Mouse (Mus musculus) heart, embryonic 15.5 days (tissue): ENCODE measurements at regions not wholly inside any gene's neighbourhood (a gene's known extent, or its start where the extent isn't known, plus 50 kb on each side); places are given as distances from the start of the nearest gene placed in this dataset.
A peak's percentile ranks its signal among the peaks of the same experiment; 100 is the strongest.

Source experiments
- ATAC-seq: fragments of 200-750 bp; cut with Nextera tagmentation; replicated peaks from 2 replicates; pipeline ENCODE4 v1.8.0; 2017; ENCODE audit warnings: low read depth, moderate TSS enrichment; ENCODE audit not compliant: insufficient number of reproducible peaks, insufficient read depth, low FRiP score
- H3K27ac ChIP-seq: fragments of 300-500 bp; sonication (generic); 2 replicates; pipeline ENCODE4 v1.5.1; 2015; ENCODE audit warnings: mild to moderate bottlenecking, inconsistent platforms
- H3K27me3 ChIP-seq: fragments of 300-500 bp; sonication (generic); 2 replicates; pipeline ENCODE4 v1.6.1; 2015; ENCODE audit warnings: inconsistent platforms
- H3K36me3 ChIP-seq: fragments of 300-500 bp; sonication (generic); 2 replicates; pipeline ENCODE4 v1.6.1; 2015; ENCODE audit warnings: mild to moderate bottlenecking, inconsistent platforms
- H3K4me1 ChIP-seq: fragments of 300-500 bp; sonication (generic); replicated peaks from 2 replicates; pipeline ENCODE4 v1.6.1; 2015; ENCODE audit warnings: inconsistent platforms
- H3K4me2 ChIP-seq: fragments of 300-500 bp; sonication (generic); 2 replicates; pipeline ENCODE4 v1.6.1; 2015; ENCODE audit warnings: inconsistent platforms, mild to moderate bottlenecking, moderate library complexity
- H3K4me3 ChIP-seq: fragments of 300-500 bp; sonication (generic); 2 replicates; pipeline ENCODE4 v1.5.1; 2015; ENCODE audit warnings: mild to moderate bottlenecking, inconsistent platforms
- H3K9ac ChIP-seq: fragments of 300-500 bp; sonication (generic); 2 replicates; pipeline ENCODE4 v1.6.1; 2015; ENCODE audit warnings: mild to moderate bottlenecking, inconsistent platforms
- H3K9me3 ChIP-seq: fragments of 300-500 bp; sonication (generic); replicated peaks from 2 replicates; pipeline ENCODE4 v1.6.1; 2016; ENCODE audit warnings: inconsistent platforms
- WGBS: fragments of 180-500 bp; shearing (Covaris S2); methylation state at CpG from one replicate; pipeline ENCODE4 v1.1.7; 2015; ENCODE audit warnings: mixed read lengths; 5-methylcytosine and 5-hydroxymethylcytosine counted together

DNA sequence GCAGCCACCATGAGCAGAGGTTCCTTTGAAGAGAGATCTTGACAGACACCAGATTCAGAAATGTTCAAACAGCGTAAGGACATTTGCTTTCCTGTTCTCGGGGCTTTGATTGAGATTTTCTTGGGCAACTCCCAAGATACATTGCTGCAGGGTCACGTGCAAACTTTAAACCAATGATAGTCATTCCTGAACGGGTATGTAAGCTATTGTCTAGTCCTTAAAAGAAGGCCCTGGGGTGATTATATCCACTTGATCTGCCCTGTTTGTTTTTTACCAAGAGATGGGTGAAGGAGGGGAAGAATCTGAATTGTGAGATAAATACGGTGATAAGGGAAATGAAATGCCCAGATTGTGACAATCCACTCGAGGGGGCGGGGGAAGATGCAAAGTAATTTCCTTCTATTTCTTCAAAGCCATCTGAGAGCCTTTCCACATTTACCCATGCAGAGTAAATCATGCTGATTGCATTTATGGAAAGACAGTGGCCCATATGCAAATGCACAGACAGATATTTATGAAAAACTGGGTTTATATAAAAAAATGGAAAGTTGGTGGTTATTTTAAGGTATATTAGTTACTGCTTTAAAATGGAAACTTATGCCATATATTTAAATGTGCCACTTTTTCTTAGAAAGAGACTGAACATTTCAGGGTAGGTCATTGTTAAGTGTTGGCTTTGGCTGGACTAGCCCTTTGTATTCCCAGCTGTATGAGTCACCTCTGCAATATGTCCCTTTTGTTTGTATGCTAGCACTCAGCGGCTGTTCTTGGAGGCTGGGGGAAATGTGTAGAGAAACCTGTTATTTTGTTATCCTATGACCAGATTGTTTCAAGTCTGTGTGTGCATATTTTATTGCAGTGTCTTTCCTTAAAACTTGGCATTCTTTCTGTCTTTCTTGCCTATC is 142.7 kb upstream of the Igbp1b start:
- no peaks in the 10 kb centered on the region for H3K9me3 ChIP-seq
- H3K27me3 ChIP-seq: no peaks in the 10 kb centered on the region
- no peak overlapping the region for H3K4me2 ChIP-seq
- H3K36me3 ChIP-seq: no peaks in the 10 kb centered on the region
- ATAC-seq: no peak
- H3K9ac ChIP-seq: no peak overlapping the region
- no peak overlapping the region for H3K4me3 ChIP-seq
- H3K4me1 ChIP-seq: peaks cover 5% of the 10 kb centered on the region
- peak overlapping the region; percentile 34; the same call in 1 of the 2 replicates for H3K27ac ChIP-seq
- WGBS: 48% methylated on average over 8 of the region's 8 CpGs

DNA sequence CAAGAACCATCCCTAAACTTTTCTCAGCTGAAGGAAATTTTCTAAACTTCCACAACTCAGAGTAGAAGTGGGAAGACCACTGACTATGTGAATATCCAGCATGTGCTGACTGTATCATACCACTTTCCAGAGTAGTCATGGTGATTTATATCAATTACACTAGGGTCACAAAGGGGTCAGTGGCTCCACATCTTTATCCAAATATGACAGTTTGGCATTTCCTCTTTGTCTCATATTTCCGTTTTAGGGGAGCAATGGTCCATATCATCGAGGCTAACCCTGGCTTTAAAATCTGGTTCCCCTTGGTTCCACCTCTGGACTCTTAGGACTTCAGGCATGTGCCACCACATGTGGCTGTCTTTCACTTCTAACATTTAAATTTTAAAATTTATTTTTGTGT is 136.4 kb upstream of the Igbp1b start:
- Histone ChIP-seq H3K9me3 (no peaks in the 10 kb centered on the region), H3K36me3 (no peaks in the 10 kb centered on the region), H3K27ac (no peak overlapping the region), H3K27me3 (no peaks in the 10 kb centered on the region), H3K4me3 (no peak overlapping the region), H3K4me1 (no peaks in the 10 kb centered on the region), H3K9ac (no peak overlapping the region), H3K4me2 (no peak overlapping the region)
- no peak for ATAC-seq
- 49% methylated on average over 2 of the region's 2 CpGs for WGBS

DNA sequence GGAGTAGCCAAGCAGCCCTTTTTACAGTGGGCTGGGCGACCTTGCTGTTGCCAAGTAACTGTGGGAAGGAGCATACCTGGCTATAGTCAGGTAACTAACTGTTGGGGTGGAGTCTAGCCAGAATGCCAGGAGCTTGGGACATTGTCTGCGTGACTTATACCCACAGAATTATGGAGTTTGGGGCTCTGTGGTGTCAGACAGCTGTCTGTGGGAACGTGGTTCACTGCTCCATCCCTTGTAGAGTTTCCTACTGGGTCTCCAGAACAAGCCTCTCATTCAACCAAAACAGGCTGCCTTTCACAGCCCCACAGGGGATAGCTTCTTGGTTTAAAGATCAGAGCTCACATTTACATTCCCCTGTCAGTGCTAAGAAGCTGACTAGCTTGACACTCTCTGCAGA is 134.5 kb upstream of the Igbp1b start:
- 66% methylated on average over 3 of the region's 3 CpGs for WGBS

DNA sequence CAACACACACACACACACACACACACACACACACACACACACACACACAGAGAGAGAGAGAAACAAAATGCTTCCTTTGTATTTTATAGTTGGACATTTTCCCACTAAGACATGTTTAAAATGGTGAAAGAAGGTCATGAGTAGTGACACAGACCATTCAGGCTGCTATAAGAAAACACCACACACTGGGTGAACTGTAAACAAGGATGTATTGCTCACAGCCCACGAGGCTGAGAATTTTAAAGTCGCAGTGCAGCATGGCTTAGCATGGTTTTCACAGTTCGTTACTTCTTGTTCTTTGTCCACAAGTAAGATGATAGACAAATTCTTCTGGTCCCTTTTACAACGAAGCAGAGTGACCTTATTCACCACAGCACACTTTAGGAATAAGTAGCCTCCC is 124.6 kb upstream of the Igbp1b start:
- Histone ChIP-seq H3K9ac (no peak overlapping the region), H3K4me1 (no peaks in the 10 kb centered on the region), H3K9me3 (no peaks in the 10 kb centered on the region), H3K4me2 (no peak overlapping the region), H3K27me3 (no peaks in the 10 kb centered on the region), H3K27ac (no peak overlapping the region), H3K36me3 (no peaks in the 10 kb centered on the region), H3K4me3 (no peak overlapping the region)
- no peak for ATAC-seq
- 67% methylated on average over 4 of the region's 4 CpGs for WGBS

More for the DNA sequence above, 134.5 kb upstream of the Igbp1b start:
- H3K36me3 ChIP-seq: no peaks in the 10 kb centered on the region
- H3K9ac ChIP-seq: no peak overlapping the region
- no peaks in the 10 kb centered on the region for H3K27me3 ChIP-seq
- H3K4me2 ChIP-seq: no peak overlapping the region
- H3K27ac ChIP-seq: no peak overlapping the region
- ATAC-seq: no peak
- no peaks in the 10 kb centered on the region for H3K9me3 ChIP-seq
- H3K4me3 ChIP-seq: no peak overlapping the region
- H3K4me1 ChIP-seq: no peaks in the 10 kb centered on the region

DNA sequence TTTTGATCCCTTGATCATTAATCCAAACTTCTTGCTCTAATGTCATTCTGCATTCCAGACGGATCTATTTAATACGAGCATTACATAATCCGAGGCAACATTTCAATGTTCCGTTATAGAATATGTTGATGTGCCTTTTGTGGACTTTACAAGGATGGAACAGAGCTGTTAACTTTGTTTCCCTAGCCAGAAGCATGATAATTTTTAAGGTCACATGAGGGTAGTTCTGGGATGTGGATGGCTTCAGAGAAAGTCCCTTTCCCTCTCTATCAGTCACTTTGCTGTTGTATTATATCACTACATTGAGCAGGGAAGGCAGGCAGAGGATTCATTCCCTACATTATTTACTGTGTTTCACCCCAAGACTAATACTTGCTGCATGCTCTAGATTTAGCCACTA is 124.1 kb upstream of the Igbp1b start:
- Histone ChIP-seq H3K36me3 (no peaks in the 10 kb centered on the region), H3K4me1 (no peaks in the 10 kb centered on the region), H3K27ac (no peak overlapping the region), H3K9me3 (no peaks in the 10 kb centered on the region), H3K9ac (no peak overlapping the region), H3K4me3 (no peak overlapping the region), H3K27me3 (no peaks in the 10 kb centered on the region), H3K4me2 (no peak overlapping the region)
- WGBS: 78% methylated on average over 4 of the region's 4 CpGs
- ATAC-seq: no peak

DNA sequence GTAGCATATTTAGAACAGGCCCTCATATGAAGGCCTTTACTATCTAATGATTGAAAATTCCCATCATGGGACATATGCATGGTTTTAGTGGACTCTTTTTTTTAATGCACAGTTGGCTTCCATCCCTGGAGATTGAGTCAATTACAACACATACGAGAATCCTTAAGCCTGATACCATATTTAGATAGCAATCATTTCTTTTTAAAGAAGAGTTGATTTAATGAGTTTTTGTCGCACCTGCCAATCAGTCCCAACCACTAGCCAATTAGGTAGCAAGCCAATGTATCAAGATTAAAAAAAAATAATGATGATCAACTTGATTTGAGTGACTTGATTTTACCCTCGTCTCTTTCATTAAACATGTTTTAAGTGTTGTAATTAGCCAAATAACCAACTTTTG is 103.6 kb upstream of the Igbp1b start:
- Histone ChIP-seq H3K4me2 (no peak overlapping the region), H3K4me3 (no peak overlapping the region), H3K27ac (no peak overlapping the region), H3K27me3 (no peaks in the 10 kb centered on the region), H3K36me3 (no peaks in the 10 kb centered on the region), H3K9me3 (no peaks in the 10 kb centered on the region), H3K4me1 (no peaks in the 10 kb centered on the region), H3K9ac (no peak overlapping the region)
- 71% methylated on average over 3 of the region's 3 CpGs for WGBS
- no peak for ATAC-seq

DNA sequence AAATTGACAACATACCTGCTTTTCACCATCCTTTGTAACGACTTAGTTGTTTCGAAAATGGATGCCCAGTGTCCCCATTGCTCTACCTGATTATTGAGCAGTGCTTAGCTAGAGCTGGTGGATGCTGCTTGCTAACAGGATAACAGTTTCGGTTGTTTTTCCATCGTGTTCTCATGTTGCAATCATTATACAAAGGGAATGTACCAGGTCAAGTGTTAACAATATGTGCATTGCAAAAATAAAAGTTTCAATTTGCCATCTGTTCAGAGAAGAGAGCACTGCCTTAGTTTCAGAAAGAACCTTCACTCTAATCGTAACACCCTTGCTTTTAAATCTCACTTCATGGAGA is 96.6 kb upstream of the Igbp1b start:
- H3K4me2 ChIP-seq: no peak overlapping the region
- H3K27ac ChIP-seq: no peak overlapping the region
- no peak overlapping the region for H3K4me3 ChIP-seq
- H3K36me3 ChIP-seq: no peaks in the 10 kb centered on the region
- ATAC-seq: no peak
- 75% methylated on average over 5 of the region's 5 CpGs for WGBS
- H3K9ac ChIP-seq: no peak overlapping the region
- no peaks in the 10 kb centered on the region for H3K4me1 ChIP-seq
- H3K27me3 ChIP-seq: no peaks in the 10 kb centered on the region
- H3K9me3 ChIP-seq: no peaks in the 10 kb centered on the region

DNA sequence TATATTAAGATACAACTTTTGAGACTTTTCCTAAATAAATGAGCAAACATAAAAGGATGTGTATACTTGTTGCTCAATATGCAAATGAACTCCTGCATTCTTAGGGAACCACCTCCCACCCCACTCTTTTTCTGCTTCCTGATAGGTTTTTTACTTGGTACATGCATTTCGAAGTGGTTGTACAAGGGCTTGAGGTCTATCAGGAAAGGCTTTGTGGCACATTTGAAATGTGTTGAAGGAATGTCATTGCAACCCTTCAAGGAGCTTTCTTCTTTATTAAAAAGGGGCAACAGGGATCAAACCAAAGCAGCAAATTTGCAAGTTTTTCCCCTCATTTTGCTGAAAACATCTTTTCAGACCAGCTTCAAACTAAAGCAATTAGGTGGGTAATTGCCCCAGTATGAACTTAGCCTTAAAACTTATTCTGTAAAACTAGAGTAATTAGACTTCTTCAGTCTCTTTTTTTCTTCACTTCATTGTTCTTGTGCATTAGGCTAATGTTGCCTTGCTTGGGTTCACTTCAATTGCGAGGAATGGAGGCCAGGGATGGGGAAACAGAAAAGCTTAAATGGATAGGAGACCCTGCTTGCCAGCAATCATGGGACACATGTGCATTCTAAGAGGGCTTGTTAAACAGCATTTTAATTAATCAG is 96.1 kb upstream of the Igbp1b start:
- H3K9me3 ChIP-seq: no peaks in the 10 kb centered on the region
- H3K27me3 ChIP-seq: no peaks in the 10 kb centered on the region
- no peaks in the 10 kb centered on the region for H3K36me3 ChIP-seq
- no peak overlapping the region for H3K9ac ChIP-seq
- ATAC-seq: no peak
- no peaks in the 10 kb centered on the region for H3K4me1 ChIP-seq
- no peak overlapping the region for H3K27ac ChIP-seq
- H3K4me3 ChIP-seq: no peak overlapping the region
- WGBS: 79% methylated on average over 2 of the region's 2 CpGs
- H3K4me2 ChIP-seq: no peak overlapping the region

DNA sequence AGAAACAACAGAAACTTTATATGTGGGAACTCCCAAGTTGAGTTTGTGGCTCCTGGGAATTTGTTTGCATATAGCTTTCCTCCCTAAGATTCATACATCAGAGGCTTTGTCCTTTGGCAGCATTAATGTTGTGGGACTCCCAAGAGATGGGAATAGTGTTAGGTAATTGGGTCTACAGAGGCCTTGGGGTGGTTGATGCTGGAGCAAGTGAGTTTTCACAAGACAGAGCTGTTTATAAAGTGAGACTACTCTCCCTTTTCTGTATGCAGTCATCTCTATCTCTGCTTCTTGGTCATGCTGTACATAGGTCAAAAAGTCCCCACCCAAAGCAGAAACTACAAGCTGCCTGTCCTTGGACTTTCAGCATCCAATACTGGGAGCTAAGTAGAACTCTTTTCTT is 59.4 kb upstream of the Igbp1b start:
- no peaks in the 10 kb centered on the region for H3K9me3 ChIP-seq
- no peaks in the 10 kb centered on the region for H3K4me1 ChIP-seq
- no peak overlapping the region for H3K4me3 ChIP-seq
- no peak overlapping the region for H3K4me2 ChIP-seq
- no peaks in the 10 kb centered on the region for H3K27me3 ChIP-seq
- H3K27ac ChIP-seq: no peak overlapping the region
- ATAC-seq: no peak
- no peaks in the 10 kb centered on the region for H3K36me3 ChIP-seq
- H3K9ac ChIP-seq: no peak overlapping the region
